Mouse (Mus musculus): ENCODE results near the gene Gm26992.

Gene Gm26992

GRCm38 (mm10) chrX:103484050-103484449 lies 62.2 kb downstream of the Gm26992 start:
- DNase-seq, result peak; percentile 50

- no peak for DNase-seq
Observed at GRCm38 (mm10) chrX:103490853-103491252, 69.0 kb downstream of the Gm26992 start.

DNA sequence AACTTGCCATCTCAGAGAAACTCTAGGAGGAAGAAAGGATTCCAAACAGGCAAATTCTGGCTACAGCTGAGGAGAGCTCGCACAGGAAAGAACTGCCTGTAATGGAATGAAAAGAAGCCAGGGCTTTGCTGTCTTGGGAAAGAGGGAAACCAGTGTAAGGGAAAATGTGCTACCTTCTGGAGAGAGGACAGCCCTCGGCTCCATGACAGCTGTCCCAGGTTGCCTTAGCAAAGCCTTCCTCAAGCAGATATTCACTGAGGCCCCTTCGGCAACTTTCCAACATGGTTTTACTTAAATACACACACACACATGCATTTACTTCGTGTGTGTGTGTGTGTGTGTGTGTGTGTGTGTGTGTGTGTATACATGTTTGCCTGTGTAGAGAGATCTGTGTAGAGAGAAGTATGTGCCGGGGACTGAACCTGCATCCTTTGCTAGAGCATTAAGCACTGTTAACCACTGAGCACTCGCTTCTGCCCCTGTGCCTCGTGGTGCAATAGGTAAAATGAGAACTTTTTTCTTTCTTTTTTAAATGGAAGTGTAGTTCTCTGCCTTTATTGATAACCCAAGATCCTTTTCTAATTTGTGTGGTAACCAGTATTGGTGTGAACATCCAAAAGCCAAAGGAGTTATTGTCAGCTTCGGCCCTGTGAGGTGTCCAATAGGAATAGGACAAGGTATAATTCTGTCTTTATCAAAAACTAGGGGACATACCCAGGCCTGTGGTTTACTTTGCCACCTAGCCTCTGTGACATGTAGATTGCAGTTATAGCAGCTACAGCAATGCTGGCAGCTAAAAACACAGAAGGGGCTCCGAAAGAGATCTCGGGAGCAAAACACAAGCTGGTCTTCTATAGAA lies 70.8 kb downstream of the Gm26992 start:
- DNase-seq, result peak; percentile 3

DNA sequence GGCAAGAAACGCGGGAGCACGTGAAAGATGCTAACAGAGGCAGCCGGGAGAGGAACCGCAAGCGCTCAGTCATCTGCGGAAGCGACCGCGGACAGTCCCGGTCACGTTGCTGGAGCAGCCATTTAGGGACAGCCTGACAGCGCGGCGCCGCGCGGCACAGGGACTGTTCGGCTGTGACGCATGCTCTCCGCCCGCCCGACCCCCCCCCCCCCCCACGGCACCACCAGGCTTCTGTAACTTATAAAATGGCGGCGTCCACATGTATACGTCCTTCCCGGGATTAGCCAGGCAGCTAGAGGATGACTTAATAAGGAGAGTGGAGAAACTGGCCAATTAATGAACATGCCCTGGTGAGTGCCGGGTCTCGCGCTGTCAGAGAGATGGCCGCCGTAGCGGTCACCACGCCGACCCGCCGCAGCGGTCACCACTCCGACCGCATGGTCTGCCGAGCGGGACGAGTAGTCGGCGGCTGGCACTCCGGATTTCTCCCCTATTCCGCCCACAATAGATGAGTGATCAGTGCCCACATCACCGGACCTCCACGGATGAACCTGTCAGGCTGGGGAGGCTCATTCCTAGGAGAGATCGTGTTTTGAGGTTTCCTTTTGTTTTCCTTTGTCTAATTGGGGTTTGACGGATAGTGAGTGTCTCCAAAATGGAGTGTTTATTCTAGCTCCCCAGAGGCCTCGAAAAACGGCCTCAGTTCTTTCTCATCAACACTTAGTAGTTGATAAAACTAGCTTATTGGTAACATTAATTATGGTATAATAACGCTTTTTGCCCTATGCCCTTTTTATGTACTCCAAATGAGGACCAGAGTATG lies 71.8 kb downstream of the Gm26992 start:
- peak; percentile 71 for DNase-seq

DNA sequence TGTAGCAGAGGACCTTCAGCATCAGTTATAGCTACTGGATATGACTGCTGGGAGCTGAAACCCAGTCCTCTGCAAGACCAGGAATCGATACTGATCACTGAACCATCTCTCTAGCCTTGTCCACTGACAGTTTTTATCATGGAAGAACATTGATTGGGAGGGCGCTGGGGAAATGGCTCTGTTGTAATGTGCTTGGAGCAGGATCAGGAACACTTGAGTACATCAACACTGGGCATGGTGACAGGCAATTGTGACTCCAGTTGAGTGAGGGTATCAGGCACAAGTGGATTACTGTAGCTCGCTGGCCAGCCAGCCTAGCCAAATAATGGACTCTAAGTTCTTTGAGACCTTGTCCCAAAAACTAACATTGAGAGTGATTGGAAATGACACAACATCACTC lies 77.6 kb downstream of the Gm26992 start:
- DNase-seq, result no peak

- peak; percentile 20 for DNase-seq
Observed at GRCm38 (mm10) chrX:103500137-103500536, 78.3 kb downstream of the Gm26992 start.

GRCm38 (mm10) chrX:103508218-103508617 lies 86.4 kb downstream of the Gm26992 start:
- DNase-seq, result no peak

GRCm38 (mm10) chrX:103509168-103510019 lies 87.6 kb downstream of the Gm26992 start:
- no peak for DNase-seq

DNA sequence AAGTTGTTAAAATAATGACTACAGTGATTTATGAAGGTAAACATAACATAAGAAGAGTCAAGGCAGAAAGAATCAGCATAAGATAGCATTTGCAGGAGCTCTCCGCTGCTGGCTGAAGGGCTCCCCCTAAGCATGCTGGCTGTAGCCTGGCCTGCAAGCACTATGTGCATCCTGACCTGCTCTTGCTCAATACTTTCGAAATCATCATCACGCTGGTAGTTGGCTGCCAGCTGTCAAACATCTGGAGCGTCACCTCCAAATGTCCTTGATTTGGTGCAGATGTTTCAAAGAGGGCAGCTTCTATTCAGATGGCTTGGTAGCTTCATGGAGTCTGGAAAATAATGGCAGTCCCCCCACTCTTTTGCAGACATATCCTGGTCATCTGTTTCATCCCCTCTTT lies 93.0 kb downstream of the Gm26992 start:
- DNase-seq, result no peak

DNA sequence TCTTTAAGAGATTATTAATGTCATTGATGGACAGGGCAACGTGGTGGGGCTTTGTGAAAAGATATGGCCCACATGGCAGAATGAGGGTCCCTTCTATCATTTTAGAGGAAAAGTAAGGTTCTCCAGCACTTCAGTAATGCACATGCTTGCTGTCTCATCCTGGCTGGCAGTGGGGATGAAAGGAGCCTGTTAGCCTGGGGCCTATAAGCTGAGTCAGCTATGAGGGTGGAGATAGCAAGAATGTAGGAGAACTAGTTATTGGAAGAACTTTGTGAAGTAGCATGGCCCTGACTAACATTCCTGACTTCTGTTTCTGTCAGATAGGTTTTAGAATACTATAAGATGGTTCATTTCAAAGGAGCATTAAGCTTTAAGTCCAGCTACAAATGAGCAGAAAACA lies 93.5 kb downstream of the Gm26992 start:
- DNase-seq, result no peak

DNA sequence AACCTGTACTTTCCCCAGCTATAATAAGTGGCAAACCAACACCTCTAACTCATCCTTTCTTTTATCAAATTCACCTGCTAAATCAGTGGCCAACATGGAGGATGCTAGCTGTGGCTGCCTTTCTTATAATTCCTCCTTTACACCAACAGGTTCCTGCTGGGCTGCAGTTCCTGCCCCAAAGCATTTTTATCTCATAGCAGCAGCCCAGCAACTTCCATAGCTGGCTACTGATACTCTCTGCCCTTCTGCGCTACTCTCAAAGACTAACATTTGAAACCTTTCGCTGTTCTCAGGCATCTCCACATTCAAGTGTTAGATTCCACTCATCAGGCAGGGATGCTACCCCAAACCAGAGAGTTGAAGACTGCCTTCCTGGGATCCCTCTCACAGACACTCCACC lies 97.0 kb downstream of the Gm26992 start:
- DNase-seq, result no peak

DNA sequence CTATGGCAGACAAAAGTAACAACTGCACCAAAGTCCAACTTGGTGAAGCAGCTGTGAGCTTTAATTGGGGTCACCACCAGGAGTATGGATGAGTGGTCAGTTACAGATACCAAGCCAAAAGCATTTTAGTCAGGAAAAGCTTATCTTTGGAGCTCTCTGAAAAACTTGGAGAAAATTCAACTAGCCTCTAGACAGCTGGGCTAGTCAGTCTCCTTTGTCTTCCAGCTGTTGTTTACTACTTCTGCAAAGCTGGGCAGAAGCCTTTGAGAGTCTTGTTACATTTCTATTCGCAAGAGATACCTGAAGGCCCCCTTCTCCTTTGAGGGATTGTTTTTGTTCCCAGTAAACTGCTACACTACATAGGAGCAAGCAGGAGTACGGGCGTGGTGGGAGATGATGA lies 97.7 kb downstream of the Gm26992 start:
- no peak for DNase-seq

- peak; percentile 7 for DNase-seq
Observed at GRCm38 (mm10) chrX:103521221-103521716, 99.5 kb downstream of the Gm26992 start.

DNA sequence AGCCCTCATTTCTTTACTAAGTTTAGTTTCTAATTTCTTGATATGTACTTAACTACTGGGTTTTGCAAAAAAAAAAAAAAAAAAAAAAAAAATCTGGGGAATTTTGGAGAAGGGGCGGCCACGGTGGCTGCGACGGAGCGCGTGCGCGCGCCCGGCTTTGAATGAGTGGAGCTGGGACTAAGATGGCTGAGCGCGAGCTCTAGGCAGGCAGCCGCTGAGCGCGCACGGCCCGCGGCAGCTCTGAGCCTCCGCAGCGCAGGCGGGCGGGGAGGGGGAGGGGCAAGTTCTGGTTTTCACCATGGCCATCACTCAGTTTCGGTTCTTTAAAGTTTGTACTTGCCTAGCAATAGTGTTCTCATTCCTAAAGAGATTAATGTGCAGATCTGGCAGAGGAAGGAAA lies 107.4 kb downstream of the Gm26992 start:
- peak; percentile 81 for DNase-seq

Measured in kidney, postnatal 14 days (tissue).